Comparison of ENCODE assay signal across 8 mouse cellular contexts in the genomic region with DNA sequence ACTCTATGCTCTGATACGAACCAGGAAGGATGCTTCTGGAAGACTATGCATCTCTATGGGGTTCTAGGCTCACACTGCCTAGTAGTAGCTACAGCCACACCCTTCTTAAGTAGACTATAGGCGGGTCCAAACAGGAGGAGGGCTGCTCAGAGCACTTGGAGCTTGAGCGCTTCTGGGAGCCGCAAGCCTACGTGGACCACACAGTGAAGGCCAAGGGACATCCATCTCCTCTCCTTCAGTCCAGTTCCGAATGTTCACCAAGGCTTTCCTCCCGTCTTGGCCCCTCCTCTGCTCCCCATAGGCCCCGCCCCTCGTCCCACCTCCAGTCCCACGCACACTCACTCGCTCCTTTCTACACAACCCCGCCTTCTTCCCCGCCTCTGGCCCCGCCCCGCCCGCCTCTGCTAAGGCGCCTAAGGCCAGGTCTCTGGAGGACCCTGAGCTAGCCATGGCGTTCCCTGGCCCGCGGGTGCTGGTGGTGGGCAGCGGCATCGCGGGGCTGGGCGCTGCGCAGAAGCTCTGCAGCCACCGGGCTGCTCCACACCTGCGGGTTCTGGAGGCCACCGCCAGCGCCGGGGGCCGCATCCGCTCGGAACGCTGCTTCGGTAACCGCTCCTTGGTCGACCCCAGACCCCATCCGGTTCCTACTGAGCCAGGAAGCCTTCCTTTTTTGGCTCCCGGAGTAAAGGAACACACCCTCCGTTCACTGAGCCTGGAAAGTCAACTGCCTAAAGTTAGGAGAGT. TPM values are rescaled to one million over a fixed set of nuclear protein-coding genes. Genes with fewer than 3 reads are reported as not detected.
A peak's percentile ranks its signal among the peaks of the same experiment; 100 is the strongest.
DNase-seq lines count a peak whose midpoint lies in the region; ATAC-seq and TF ChIP-seq lines count a peak whose summit lies in the region.

No protein-coding gene starts in this region.

- H3K9me3 ChIP-seq in heart, embryonic 10.5 days, result no peaks in the 10 kb centered on the region
- no peaks in the 10 kb centered on the region for H3K9me3 ChIP-seq in kidney, embryonic 15.5 days (replicated peaks)
- H3K9me3 ChIP-seq in limb, embryonic 15.5 days, result no peaks in the 10 kb centered on the region
- no peaks in the 10 kb centered on the region for H3K9me3 ChIP-seq in midbrain, postnatal 0 days (ENCODE audit: low read length)

- WGBS in heart, embryonic 10.5 days, result 2% methylated on average over 40 of the region's 40 CpGs
- WGBS in kidney, embryonic 15.5 days, result 2% methylated on average over 40 of the region's 40 CpGs
- WGBS in limb, embryonic 15.5 days, result 2% methylated on average over 40 of the region's 40 CpGs
- 2% methylated on average over 39 of the region's 40 CpGs for WGBS in midbrain, postnatal 0 days

- peak overlapping the region; percentile 74 for H3K4me2 ChIP-seq in kidney, embryonic 15.5 days
- H3K4me2 ChIP-seq in limb, embryonic 15.5 days, result peak overlapping the region; percentile 55
- peak overlapping the region; percentile 86 for H3K4me2 ChIP-seq in midbrain, postnatal 0 days (ENCODE audit: low read depth, low read length, poor library complexity, severe bottlenecking)

- peaks cover 13% of the 10 kb centered on the region for H3K4me1 ChIP-seq in heart, embryonic 10.5 days
- H3K4me1 ChIP-seq in kidney, embryonic 15.5 days, result peaks cover 16% of the 10 kb centered on the region
- H3K4me1 ChIP-seq in limb, embryonic 15.5 days, result peaks cover 15% of the 10 kb centered on the region
- peaks cover 5% of the 10 kb centered on the region; the same call in 1 of the 2 replicates for H3K4me1 ChIP-seq in midbrain, postnatal 0 days (ENCODE audit: insufficient read depth, low read length)

- ATAC-seq in erythroblast, adult 5-6 weeks (replicated peaks; ENCODE audit: low FRiP score, poor library complexity, severe bottlenecking), result peak; percentile 98
- peak; percentile 99 for ATAC-seq in kidney, embryonic 15.5 days (replicated peaks; ENCODE audit: low FRiP score)
- ATAC-seq in limb, embryonic 15.5 days (ENCODE audit: insufficient number of reproducible peaks, low FRiP score, low TSS enrichment, low read depth), result peak; percentile 92
- peak; percentile 95 for ATAC-seq in midbrain, postnatal 0 days (ENCODE audit: low FRiP score)

- DNase-seq in B cell, adult 2 months, result peak; percentile 92 to 95
- peak; percentile 96 for DNase-seq in brain, embryonic 14.5 days (ENCODE audit: low read depth)
- peak; percentile 98 for DNase-seq in heart, embryonic 10.5 days (ENCODE audit: low spot score)
- peak; percentile 91 for DNase-seq in midbrain, postnatal 0 days (ENCODE audit: low spot score)
- peak; percentile 81 to 96 for DNase-seq in spleen, postnatal 10 days (ENCODE audit: low spot score in 2 of 2)

- no peak for TF ChIP-seq CTCF in brain, embryonic 14.5 days (IDR thresholded peaks at IDR 0.05; ENCODE audit: borderline replicate concordance, extremely low read depth, insufficient read depth, insufficient read length)
- 0 out of 2 replicates have a peak, but pooled peaks have one; percentile 5 for TF ChIP-seq CTCF in midbrain, postnatal 0 days (IDR thresholded peaks at IDR 0.05)

- peak overlapping the region; percentile 94 for H3K27ac ChIP-seq in heart, embryonic 10.5 days
- peak overlapping the region; percentile 72 for H3K27ac ChIP-seq in kidney, embryonic 15.5 days
- H3K27ac ChIP-seq in limb, embryonic 15.5 days, result peak overlapping the region; percentile 43; the same call in 1 of the 2 replicates
- no peak overlapping the region for H3K27ac ChIP-seq in midbrain, postnatal 0 days (ENCODE audit: low read depth, low read length)

- H3K9ac ChIP-seq in kidney, embryonic 15.5 days, result peak overlapping the region; percentile 87
- H3K9ac ChIP-seq in limb, embryonic 15.5 days, result peak overlapping the region; percentile 58
- H3K9ac ChIP-seq in midbrain, postnatal 0 days (replicated peaks; ENCODE audit: low read length, poor library complexity, severe bottlenecking), result peak overlapping the region; percentile 70

- peaks cover 15% of the 10 kb centered on the region for H3K36me3 ChIP-seq in heart, embryonic 10.5 days
- H3K36me3 ChIP-seq in kidney, embryonic 15.5 days, result peaks cover 14% of the 10 kb centered on the region
- H3K36me3 ChIP-seq in limb, embryonic 15.5 days, result peaks cover 13% of the 10 kb centered on the region
- H3K36me3 ChIP-seq in midbrain, postnatal 0 days (ENCODE audit: insufficient read depth, low read length), result no peaks in the 10 kb centered on the region

- peak overlapping the region; percentile 82 for H3K4me3 ChIP-seq in heart, embryonic 10.5 days
- peak overlapping the region; percentile 80 for H3K4me3 ChIP-seq in kidney, embryonic 15.5 days (replicated peaks)
- peak overlapping the region; percentile 62 for H3K4me3 ChIP-seq in limb, embryonic 15.5 days
- peak overlapping the region; percentile 63 for H3K4me3 ChIP-seq in midbrain, postnatal 0 days (ENCODE audit: low read depth, low read length)

- no peak for TF ChIP-seq POLR2A in brain, embryonic 14.5 days (IDR thresholded peaks at IDR 0.05; ENCODE audit: borderline replicate concordance, extremely low read depth, insufficient read depth, insufficient read length, poor library complexity, severe bottlenecking)

- H3K27me3 ChIP-seq in heart, embryonic 10.5 days (ENCODE audit: insufficient read depth, poor library complexity, severe bottlenecking), result no peaks in the 10 kb centered on the region
- no peaks in the 10 kb centered on the region for H3K27me3 ChIP-seq in kidney, embryonic 15.5 days
- H3K27me3 ChIP-seq in limb, embryonic 15.5 days, result no peaks in the 10 kb centered on the region
- H3K27me3 ChIP-seq in midbrain, postnatal 0 days (ENCODE audit: insufficient read depth, low read length), result no peaks in the 10 kb centered on the region

RNA-seq across cellular contexts. Expression of gene Echs1, which starts 9.2 kb away (rescaled TPM):
- 74.9 and 75.4 TPM in 2 replicates for polyA plus RNA-seq in brain, embryonic 14.5 days (2012; rRNA removed)
- 12.5 and 23.4 TPM in 2 replicates for total RNA-seq in erythroblast, adult 5-6 weeks (2015; ENCODE audit: low replicate concordance)
- 9.2 and 25.3 TPM in 2 replicates for total RNA-seq in erythroblast, adult 5-6 weeks (2017; ENCODE audit: low replicate concordance)
- 171 and 175 TPM in 2 replicates for polyA plus RNA-seq in heart, embryonic 10.5 days (2016; fragmentation: Nextera tagmentation; extraction: Ambion mirVana)
- polyA plus RNA-seq in kidney, embryonic 15.5 days (2015; fragmentation: Nextera tagmentation; extraction: Ambion mirVana), result 166 and 171 TPM in 2 replicates
- 130 and 141 TPM in 2 replicates for polyA plus RNA-seq in limb, embryonic 15.5 days (2015; fragmentation: Nextera tagmentation; extraction: Ambion mirVana)
- 75.5 and 78.1 TPM in 2 replicates for total RNA-seq in midbrain, postnatal 0 days (2014; rRNA removed)
- polyA plus RNA-seq in midbrain, postnatal 0 days (2015; fragmentation: Nextera tagmentation; extraction: Ambion mirVana), result 108 and 119 TPM in 2 replicates

RNA-seq across cellular contexts. Expression of gene Paox, which starts 9.9 kb away (rescaled TPM):
- 5.1 and 6.0 TPM in 2 replicates for polyA plus RNA-seq in brain, embryonic 14.5 days (2012; rRNA removed)
- total RNA-seq in erythroblast, adult 5-6 weeks (2015; ENCODE audit: low replicate concordance), result 0.84 and 3.3 TPM in 2 replicates
- 1.2 and 7.9 TPM in 2 replicates for total RNA-seq in erythroblast, adult 5-6 weeks (2017; ENCODE audit: low replicate concordance)
- polyA plus RNA-seq in heart, embryonic 10.5 days (2016; fragmentation: Nextera tagmentation; extraction: Ambion mirVana), result 20.1 and 20.2 TPM in 2 replicates
- 18.0 and 23.3 TPM in 2 replicates for polyA plus RNA-seq in kidney, embryonic 15.5 days (2015; fragmentation: Nextera tagmentation; extraction: Ambion mirVana)
- polyA plus RNA-seq in limb, embryonic 15.5 days (2015; fragmentation: Nextera tagmentation; extraction: Ambion mirVana), result 17.7 and 18.4 TPM in 2 replicates
- 8.7 and 12.5 TPM in 2 replicates for total RNA-seq in midbrain, postnatal 0 days (2014; rRNA removed)
- polyA plus RNA-seq in midbrain, postnatal 0 days (2015; fragmentation: Nextera tagmentation; extraction: Ambion mirVana), result 6.9 and 8.6 TPM in 2 replicates

RNA-seq across cellular contexts. Expression of gene Mtg1, which starts 11.9 kb away (rescaled TPM):
- polyA plus RNA-seq in brain, embryonic 14.5 days (2012; rRNA removed), result 33.9 and 41.5 TPM in 2 replicates
- 2.1 and 2.5 TPM in 2 replicates for total RNA-seq in erythroblast, adult 5-6 weeks (2015; ENCODE audit: low replicate concordance)
- total RNA-seq in erythroblast, adult 5-6 weeks (2017; ENCODE audit: low replicate concordance), result 1.6 TPM in 1 of 2 replicates, not detected in the other
- polyA plus RNA-seq in heart, embryonic 10.5 days (2016; fragmentation: Nextera tagmentation; extraction: Ambion mirVana), result 29.3 and 35.7 TPM in 2 replicates
- polyA plus RNA-seq in kidney, embryonic 15.5 days (2015; fragmentation: Nextera tagmentation; extraction: Ambion mirVana), result 26.3 and 28.1 TPM in 2 replicates
- 20.6 and 21.9 TPM in 2 replicates for polyA plus RNA-seq in limb, embryonic 15.5 days (2015; fragmentation: Nextera tagmentation; extraction: Ambion mirVana)
- total RNA-seq in midbrain, postnatal 0 days (2014; rRNA removed), result 9.9 and 10.0 TPM in 2 replicates
- 31.3 and 33.7 TPM in 2 replicates for polyA plus RNA-seq in midbrain, postnatal 0 days (2015; fragmentation: Nextera tagmentation; extraction: Ambion mirVana)

RNA-seq across cellular contexts. Expression of gene Fuom, which starts 23.2 kb away (rescaled TPM):
- polyA plus RNA-seq in brain, embryonic 14.5 days (2012; rRNA removed), result 25.3 and 25.7 TPM in 2 replicates
- 6.1 TPM in 1 of 2 replicates, not detected in the other for total RNA-seq in erythroblast, adult 5-6 weeks (2015; ENCODE audit: low replicate concordance)
- total RNA-seq in erythroblast, adult 5-6 weeks (2017; ENCODE audit: low replicate concordance), result 2.1 TPM in 1 of 2 replicates, not detected in the other
- 41.0 and 59.9 TPM in 2 replicates for polyA plus RNA-seq in heart, embryonic 10.5 days (2016; fragmentation: Nextera tagmentation; extraction: Ambion mirVana)
- polyA plus RNA-seq in kidney, embryonic 15.5 days (2015; fragmentation: Nextera tagmentation; extraction: Ambion mirVana), result 34.7 and 35.8 TPM in 2 replicates
- polyA plus RNA-seq in limb, embryonic 15.5 days (2015; fragmentation: Nextera tagmentation; extraction: Ambion mirVana), result 21.4 and 22.3 TPM in 2 replicates
- total RNA-seq in midbrain, postnatal 0 days (2014; rRNA removed), result 26.0 and 47.0 TPM in 2 replicates
- polyA plus RNA-seq in midbrain, postnatal 0 days (2015; fragmentation: Nextera tagmentation; extraction: Ambion mirVana), result 46.1 and 47.6 TPM in 2 replicates

RNA-seq across cellular contexts. Expression of gene Sprn, which starts 29.2 kb away (rescaled TPM):
- 10.2 and 16.2 TPM in 2 replicates for polyA plus RNA-seq in brain, embryonic 14.5 days (2012; rRNA removed)
- not detected in 2 replicates for total RNA-seq in erythroblast, adult 5-6 weeks (2015; ENCODE audit: low replicate concordance)
- total RNA-seq in erythroblast, adult 5-6 weeks (2017; ENCODE audit: low replicate concordance), result not detected in 2 replicates
- polyA plus RNA-seq in heart, embryonic 10.5 days (2016; fragmentation: Nextera tagmentation; extraction: Ambion mirVana), result 0.10 TPM in 1 of 2 replicates, not detected in the other
- polyA plus RNA-seq in kidney, embryonic 15.5 days (2015; fragmentation: Nextera tagmentation; extraction: Ambion mirVana), result 0.48 and 0.55 TPM in 2 replicates
- polyA plus RNA-seq in limb, embryonic 15.5 days (2015; fragmentation: Nextera tagmentation; extraction: Ambion mirVana), result 0.27 and 0.36 TPM in 2 replicates
- total RNA-seq in midbrain, postnatal 0 days (2014; rRNA removed), result 63.9 and 70.5 TPM in 2 replicates
- 34.9 and 38.3 TPM in 2 replicates for polyA plus RNA-seq in midbrain, postnatal 0 days (2015; fragmentation: Nextera tagmentation; extraction: Ambion mirVana)
